Mouse (Mus musculus) midbrain, embryonic 14.5 days (tissue): Measurements from ENCODE around the gene Tia1. TPM values are rescaled to one million over a fixed set of nuclear protein-coding genes. Genes with fewer than 3 reads are reported as not detected.

ENCODE experiments used
- ATAC-seq: fragments of 200-750 bp; cut with Nextera tagmentation; 2 replicates; pipeline ENCODE4 v1.8.0; 2017; ENCODE audit warnings: moderate number of reproducible peaks, moderate library complexity; ENCODE audit not compliant: low FRiP score, low TSS enrichment
- DNase-seq: peaks from one replicate; pipeline ENCODE4 v3.0.0-alpha.2; 2015
- H3K27ac ChIP-seq: fragments of 300-500 bp; sonication (generic); replicated peaks from 2 replicates; pipeline ENCODE4 v1.5.1; 2014; ENCODE audit warnings: mild to moderate bottlenecking, low read depth, low read length, moderate library complexity
- H3K27me3 ChIP-seq: fragments of 300-500 bp; sonication (generic); 2 replicates; pipeline ENCODE4 v1.6.1; 2014; ENCODE audit warnings: low read length, control low read depth, mixed read lengths; ENCODE audit not compliant: control insufficient read depth, insufficient read depth
- H3K36me3 ChIP-seq: fragments of 300-500 bp; sonication (generic); 2 replicates; pipeline ENCODE4 v1.6.1; 2014; ENCODE audit warnings: low read length, control low read depth; ENCODE audit not compliant: control insufficient read depth, insufficient read depth
- H3K4me1 ChIP-seq: fragments of 300-500 bp; sonication (generic); 2 replicates; pipeline ENCODE4 v1.6.1; 2014; ENCODE audit warnings: mild to moderate bottlenecking, antibody characterized with exemption, low read length, control low read depth; ENCODE audit not compliant: control insufficient read depth, insufficient read depth
- H3K4me2 ChIP-seq: fragments of 300-500 bp; sonication (generic); 2 replicates; pipeline ENCODE4 v1.6.1; 2014; ENCODE audit warnings: mild to moderate bottlenecking, low read length, moderate library complexity
- H3K4me3 ChIP-seq: fragments of 300-500 bp; sonication (generic); replicated peaks from 2 replicates; pipeline ENCODE4 v1.5.1; 2014; ENCODE audit warnings: low read depth, low read length
- H3K9ac ChIP-seq: fragments of 300-500 bp; sonication (generic); replicated peaks from 2 replicates; pipeline ENCODE4 v1.6.1; 2014; ENCODE audit warnings: mild to moderate bottlenecking, low read length, moderate library complexity
- H3K9me3 ChIP-seq: fragments of 300-500 bp; sonication (generic); 2 replicates; pipeline ENCODE4 v1.6.1; 2016; ENCODE audit warnings: low read length, control low read depth, mixed read lengths; ENCODE audit not compliant: control insufficient read depth
- WGBS: fragments of 180-500 bp; shearing (Covaris S2); extraction: QIAGEN DNeasy Blood & Tissue Kit; methylation state at CpG from one replicate; pipeline ENCODE4 v1.1.7; 2014; 5-methylcytosine and 5-hydroxymethylcytosine counted together
- polyA plus RNA-seq: library from polyadenylated mRNA; unstranded; fragments of >200 nt; fragmentation: Nextera tagmentation; extraction: Ambion mirVana; gene quantifications from 2 replicates; pipeline ENCODE4 v1.2.1, GENCODE M21; 2014

Tia1 gene
- polyA plus RNA-seq = 317 and 387 TPM in 2 replicates

- under 1% methylated on average over 62 of the region's 62 CpGs for WGBS
- ATAC-seq (peak; percentile 97), DNase-seq (peak; percentile 100)
- H3K9ac ChIP-seq = peak within 1 kb of the TSS; percentile 100
- H3K36me3 ChIP-seq = peaks cover 8% of the 10 kb centered on the region; the same call in 1 of the 2 replicates
- peaks cover 15% of the 10 kb centered on the region for H3K4me1 ChIP-seq
- no peaks in the 10 kb centered on the region for H3K9me3 ChIP-seq
- H3K4me3 ChIP-seq = peak within 1 kb of the TSS; percentile 85
- H3K4me2 ChIP-seq = peak within 1 kb of the TSS; percentile 89
- H3K27ac ChIP-seq = peak within 1 kb of the TSS; percentile 100
- no peaks in the 10 kb centered on the region for H3K27me3 ChIP-seq
Measured at GRCm38 (mm10) chr6:86404100-86404861, at the start of gene Tia1. Tia1 (plus strand) TSS chr6:86404219.

- Histone ChIP-seq H3K27me3 (no peaks in the 10 kb centered on the region), H3K27ac (no peak overlapping the region), H3K9ac (no peak overlapping the region), H3K36me3 (no peaks in the 10 kb centered on the region), H3K4me1 (no peaks in the 10 kb centered on the region), H3K9me3 (no peaks in the 10 kb centered on the region), H3K4me3 (no peak overlapping the region), H3K4me2 (no peak overlapping the region)
- ATAC-seq = no peak
- 54% methylated on average over 3 of the region's 3 CpGs for WGBS
- DNase-seq = no peak
Measured at GRCm38 (mm10) chr6:86354948-86355347, 49.1 kb upstream of the Tia1 start.

- Histone ChIP-seq H3K9me3 (no peaks in the 10 kb centered on the region), H3K4me2 (no peak overlapping the region), H3K27me3 (no peaks in the 10 kb centered on the region), H3K36me3 (no peaks in the 10 kb centered on the region), H3K4me3 (no peak overlapping the region), H3K27ac (no peak overlapping the region), H3K4me1 (no peaks in the 10 kb centered on the region), H3K9ac (no peak overlapping the region)
- 86% methylated on average over 9 of the region's 9 CpGs for WGBS
- ATAC-seq (no peak), DNase-seq (no peak)
Measured at GRCm38 (mm10) chr6:86356956-86357355, 47.1 kb upstream of the Tia1 start.

GRCm38 (mm10) chr6:86360691-86361090, 43.3 kb upstream of the Tia1 start:
- H3K4me2 ChIP-seq = no peak overlapping the region
- 73% methylated on average over 7 of the region's 7 CpGs for WGBS
- no peak overlapping the region for H3K4me3 ChIP-seq
- no peaks in the 10 kb centered on the region for H3K9me3 ChIP-seq
- H3K4me1 ChIP-seq = no peaks in the 10 kb centered on the region; the same call in 1 of the 2 replicates
- H3K9ac ChIP-seq = no peak overlapping the region
- DNase-seq (no peak), ATAC-seq (no peak)
- no peak overlapping the region for H3K27ac ChIP-seq
- no peaks in the 10 kb centered on the region for H3K36me3 ChIP-seq
- no peaks in the 10 kb centered on the region for H3K27me3 ChIP-seq

- Histone ChIP-seq H3K4me2 (no peak overlapping the region), H3K9ac (no peak overlapping the region), H3K4me3 (no peak overlapping the region), H3K27ac (no peak overlapping the region), H3K9me3 (no peaks in the 10 kb centered on the region), H3K36me3 (no peaks in the 10 kb centered on the region), H3K4me1 (peaks cover under 1% of the 10 kb centered on the region; the same call in 1 of the 2 replicates), H3K27me3 (no peaks in the 10 kb centered on the region)
- ATAC-seq (no peak), DNase-seq (no peak)
- 91% methylated on average over 7 of the region's 7 CpGs for WGBS
Measured at GRCm38 (mm10) chr6:86361373-86361772, 42.6 kb upstream of the Tia1 start.

- Histone ChIP-seq H3K4me2 (peak overlapping the region; percentile 91), H3K27ac (peak overlapping the region; percentile 93), H3K27me3 (no peaks in the 10 kb centered on the region), H3K4me1 (peaks cover 4% of the 10 kb centered on the region; the same call in 1 of the 2 replicates), H3K4me3 (peak overlapping the region; percentile 66), H3K9me3 (no peaks in the 10 kb centered on the region), H3K36me3 (0 out of 2 replicates have a peak, but pooled peaks cover 3% of the 10 kb centered on the region), H3K9ac (peak overlapping the region; percentile 80)
- 2% methylated on average over 17 of the region's 17 CpGs for WGBS
- peak; percentile 44 for ATAC-seq
- peak; percentile 95 for DNase-seq
Measured at GRCm38 (mm10) chr6:86364442-86365141, 39.4 kb upstream of the Tia1 start.

GRCm38 (mm10) chr6:86365371-86366124, 38.5 kb upstream of the Tia1 start, which contains the start of gene Fam136a:
Fam136a (plus strand) TSS chr6:86365646.
- 0 out of 2 replicates have a peak, but pooled peaks cover 3% of the 10 kb centered on the region for H3K36me3 ChIP-seq
- H3K9me3 ChIP-seq = no peaks in the 10 kb centered on the region
- peak; percentile 95 for ATAC-seq
- H3K9ac ChIP-seq = peak within 1 kb of the TSS; percentile 80
- H3K27me3 ChIP-seq = no peaks in the 10 kb centered on the region
- H3K4me1 ChIP-seq = peaks cover 6% of the 10 kb centered on the region
- peak within 1 kb of the TSS; percentile 66 for H3K4me3 ChIP-seq
- peak within 1 kb of the TSS; percentile 91 for H3K4me2 ChIP-seq
- WGBS = under 1% methylated on average over 76 of the region's 76 CpGs
- peak; percentile 99 for DNase-seq
- H3K27ac ChIP-seq = peak within 1 kb of the TSS; percentile 93

- ATAC-seq = no peak
- WGBS = 42% methylated on average over 25 of the region's 25 CpGs
- Histone ChIP-seq H3K36me3 (0 out of 2 replicates have a peak, but pooled peaks cover 3% of the 10 kb centered on the region), H3K9me3 (no peaks in the 10 kb centered on the region), H3K4me2 (peak overlapping the region; percentile 91), H3K27me3 (no peaks in the 10 kb centered on the region), H3K4me3 (peak overlapping the region; percentile 66), H3K9ac (peak overlapping the region; percentile 80), H3K27ac (peak overlapping the region; percentile 93), H3K4me1 (peaks cover 9% of the 10 kb centered on the region)
- DNase-seq = peak; percentile 38
Measured at GRCm38 (mm10) chr6:86366125-86366852, 37.7 kb upstream of the Tia1 start.
